Mouse (Mus musculus): ENCODE results near the gene Myo16. TPM values are rescaled to one million over a fixed set of nuclear protein-coding genes. Genes with fewer than 3 reads are reported as not detected.

Myo16 gene
- total RNA-seq, 2 experiments from 2014 or later = 30.5 to 38.7 TPM

- H3K27ac ChIP-seq = no peak overlapping the region
- intact Hi-C loops (cut with DNase I) = no loop called here
- no peak overlapping the region for H3K4me3 ChIP-seq
- TF ChIP-seq CTCF (IDR thresholded peaks at IDR 0.05) = no peak
- no peak for DNase-seq (ENCODE audit: extremely low spot score in 1 of 2, low spot score in 2 of 2)
These were observed 529.4 kb downstream of the Myo16 start for GRCm38 (mm10) chr8:10683088-10683487.

Other genes with a start within 250 kb of the Myo16 start
- gene Lig4, start 176.2 kb upstream of the Myo16 start, total RNA-seq (2021) = 10 to 100 TPM; 10.4 to 10.8 TPM
- 10 to 100 TPM; 27.6 to 29.6 TPM for gene Abhd13, start 176.2 kb upstream of the Myo16 start, total RNA-seq (2021)
- 1 to 10 TPM; 2.0 to 3.4 TPM for gene Tnfsf13b, start 147.4 kb upstream of the Myo16 start, total RNA-seq (2021)

Data from left cerebral cortex, adult 2 months (tissue).